Mouse (Mus musculus) limb, embryonic 14.5 days (tissue): ENCODE measurements around the gene Fam69a. TPM values are rescaled to one million over a fixed set of nuclear protein-coding genes. Genes with fewer than 3 reads are reported as not detected.

Experiments
- ATAC-seq: fragments of 200-750 bp; cut with Nextera tagmentation; 2 replicates; pipeline ENCODE4 v1.8.0; 2017; ENCODE audit warnings: low read depth, moderate number of reproducible peaks, moderate TSS enrichment; ENCODE audit not compliant: low FRiP score
- DNase-seq: peaks from one replicate; pipeline ENCODE4 v3.0.0-alpha.2; 2015; ENCODE audit warnings: low spot score
- H3K27ac ChIP-seq: fragments of 300-500 bp; sonication (generic); replicated peaks from 2 replicates; pipeline ENCODE4 v1.5.1; 2014; ENCODE audit warnings: low read depth, mild to moderate bottlenecking, low read length, moderate library complexity, mixed read lengths
- H3K27me3 ChIP-seq: fragments of 300-500 bp; sonication (generic); 2 replicates; pipeline ENCODE4 v1.6.1; 2014; ENCODE audit warnings: low read length, mixed read lengths; ENCODE audit not compliant: control insufficient read depth, insufficient read depth
- H3K36me3 ChIP-seq: fragments of 300-500 bp; sonication (generic); 2 replicates; pipeline ENCODE4 v1.6.1; 2014; ENCODE audit warnings: mild to moderate bottlenecking, low read length, moderate library complexity, mixed read lengths; ENCODE audit not compliant: control insufficient read depth, insufficient read depth
- H3K4me1 ChIP-seq: fragments of 300-500 bp; sonication (generic); 2 replicates; pipeline ENCODE4 v1.6.1; 2014; ENCODE audit warnings: antibody characterized with exemption, low read length, mixed read lengths; ENCODE audit not compliant: control insufficient read depth, insufficient read depth
- H3K4me2 ChIP-seq: fragments of 300-500 bp; sonication (generic); replicated peaks from 2 replicates; pipeline ENCODE4 v1.6.1; 2014; ENCODE audit warnings: low read depth, mild to moderate bottlenecking, low read length, moderate library complexity; ENCODE audit not compliant: severe bottlenecking
- H3K4me3 ChIP-seq: fragments of 300-500 bp; sonication (generic); replicated peaks from 2 replicates; pipeline ENCODE4 v1.5.1; 2014; ENCODE audit warnings: low read length
- H3K9ac ChIP-seq: fragments of 300-500 bp; sonication (generic); 2 replicates; pipeline ENCODE4 v1.6.1; 2014; ENCODE audit warnings: mild to moderate bottlenecking, low read depth, low read length, moderate library complexity; ENCODE audit not compliant: severe bottlenecking
- H3K9me3 ChIP-seq: fragments of 300-500 bp; sonication (generic); 2 replicates; pipeline ENCODE4 v1.6.1; 2016; ENCODE audit warnings: low read length; ENCODE audit not compliant: control insufficient read depth
- POLR2A ChIP-seq: fragments of 200-500 bp; IDR thresholded peaks from 2 replicates; pipeline ENCODE4 v1.8.0; 2012; ENCODE audit warnings: inconsistent platforms, mild to moderate bottlenecking, moderate library complexity, borderline replicate concordance; ENCODE audit not compliant: insufficient read depth, insufficient read length; ENCODE audit errors: extremely low read depth
- WGBS: fragments of 180-500 bp; shearing (Covaris S2); extraction: QIAGEN DNeasy Blood & Tissue Kit; methylation state at CpG from one replicate; pipeline ENCODE4 v1.1.7; 2014; 5-methylcytosine and 5-hydroxymethylcytosine counted together
- polyA plus RNA-seq, 2 experiments: library from polyadenylated mRNA; depleted of rRNA in 1 of 2; stranded (reverse) in 1 of 2; unstranded in 1 of 2; fragments of >200 nt; fragmentation: Nextera tagmentation in 1 of 2; extraction: Ambion mirVana in 1 of 2; gene quantifications; 2 replicates each; pipeline versions ENCODE4 v1.2.1 to v1.2.3; 2012 to 2014

Fam69a gene
- polyA plus RNA-seq, 2 experiments = 8.9 to 30.1 TPM

DNA sequence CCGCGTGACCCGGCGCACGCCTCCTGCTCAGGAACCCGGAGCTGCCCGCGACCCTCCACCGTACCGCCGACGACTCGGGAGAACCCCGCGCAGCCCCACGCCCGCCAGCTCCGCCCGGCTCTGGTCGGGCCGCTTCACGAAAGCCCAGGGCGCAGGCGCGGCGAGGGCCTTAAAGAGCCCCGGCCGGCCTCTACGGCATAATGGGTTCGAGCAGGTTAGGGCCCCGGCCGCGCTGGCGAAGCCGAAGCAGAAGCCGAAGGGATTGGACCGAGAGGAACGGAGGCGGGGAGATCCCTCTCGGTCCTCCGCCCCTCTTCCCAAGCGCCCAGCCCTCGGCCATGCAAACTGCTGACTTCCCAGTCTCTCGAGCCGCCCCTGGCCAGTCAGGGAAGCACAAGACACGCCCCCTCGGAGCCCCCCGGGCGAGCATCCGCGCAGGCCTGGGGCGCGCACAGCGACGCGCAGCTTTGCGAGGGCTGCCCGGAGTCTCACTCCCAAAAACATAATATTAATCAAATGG lies 117.9 kb downstream of the Fam69a start:
- peak; percentile 97 for DNase-seq
- Histone ChIP-seq H3K9me3 (no peaks in the 10 kb centered on the region), H3K27ac (peak overlapping the region; percentile 96), H3K4me1 (peaks cover 8% of the 10 kb centered on the region; the same call in 1 of the 2 replicates), H3K4me3 (peak overlapping the region; percentile 84), H3K27me3 (no peaks in the 10 kb centered on the region), H3K9ac (peak overlapping the region; percentile 93), H3K36me3 (no peaks in the 10 kb centered on the region), H3K4me2 (peak overlapping the region; percentile 43)
- 0 out of 2 replicates have a peak, but pooled peaks have one; percentile 79 for TF ChIP-seq POLR2A
- under 1% methylated on average over 47 of the region's 58 CpGs for WGBS
- ATAC-seq = peak; percentile 98

DNA sequence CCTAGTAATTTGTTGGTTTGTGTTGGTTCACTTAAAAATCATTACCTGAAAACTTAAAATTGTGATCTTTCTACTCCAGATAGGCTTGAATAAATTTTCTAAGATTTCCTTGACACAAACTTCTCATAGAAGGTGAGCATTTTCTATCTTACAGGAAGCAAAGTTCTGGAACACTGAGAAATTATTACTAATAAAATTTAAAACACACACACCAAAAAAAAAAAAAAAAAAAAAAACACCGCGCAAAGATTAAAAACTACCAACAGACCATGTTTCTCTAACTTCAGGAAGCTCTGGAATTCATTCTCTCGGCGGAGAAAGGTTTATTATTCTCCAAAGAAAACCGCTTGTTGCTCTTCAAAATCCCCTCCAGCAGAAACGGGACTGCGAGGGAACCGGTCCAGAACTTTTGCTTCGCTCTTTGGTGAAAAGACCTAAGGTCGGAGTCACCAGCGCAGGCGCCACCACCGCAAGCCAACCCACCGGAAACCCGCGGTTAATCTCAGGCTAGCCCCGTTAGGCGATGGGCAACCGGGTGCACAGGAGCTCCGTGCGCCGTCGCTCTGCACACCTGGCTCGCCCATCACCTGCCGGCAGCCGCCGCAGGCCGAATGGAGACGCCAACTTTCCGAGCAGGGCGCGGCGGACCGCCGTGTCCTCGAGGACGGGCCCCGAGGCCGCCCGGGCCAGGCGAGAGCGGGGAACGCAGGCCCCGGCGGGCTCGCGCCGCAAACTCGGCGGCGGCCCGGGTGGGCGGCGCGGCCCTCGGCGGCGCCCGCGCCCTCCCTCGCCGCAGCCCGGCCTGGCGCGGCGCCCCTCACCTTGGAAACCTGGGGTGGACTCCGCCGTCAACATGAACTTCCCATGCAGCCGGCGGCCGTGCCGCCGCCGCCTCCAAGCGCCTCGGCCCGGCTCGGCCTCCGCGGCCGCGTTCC lies 118.6 kb downstream of the Fam69a start:
- no peaks in the 10 kb centered on the region for H3K27me3 ChIP-seq
- H3K4me1 ChIP-seq = peaks cover 8% of the 10 kb centered on the region; the same call in 1 of the 2 replicates
- ATAC-seq (peak; percentile 70; the same call in 1 of the 2 replicates), DNase-seq (peak; percentile 54)
- peak overlapping the region; percentile 84 for H3K4me3 ChIP-seq
- TF ChIP-seq POLR2A = no peak
- peak overlapping the region; percentile 93 for H3K9ac ChIP-seq
- peak overlapping the region; percentile 43 for H3K4me2 ChIP-seq
- no peaks in the 10 kb centered on the region for H3K9me3 ChIP-seq
- H3K27ac ChIP-seq = peak overlapping the region; percentile 96
- under 1% methylated on average over 65 of the region's 82 CpGs for WGBS
- H3K36me3 ChIP-seq = no peaks in the 10 kb centered on the region

DNA sequence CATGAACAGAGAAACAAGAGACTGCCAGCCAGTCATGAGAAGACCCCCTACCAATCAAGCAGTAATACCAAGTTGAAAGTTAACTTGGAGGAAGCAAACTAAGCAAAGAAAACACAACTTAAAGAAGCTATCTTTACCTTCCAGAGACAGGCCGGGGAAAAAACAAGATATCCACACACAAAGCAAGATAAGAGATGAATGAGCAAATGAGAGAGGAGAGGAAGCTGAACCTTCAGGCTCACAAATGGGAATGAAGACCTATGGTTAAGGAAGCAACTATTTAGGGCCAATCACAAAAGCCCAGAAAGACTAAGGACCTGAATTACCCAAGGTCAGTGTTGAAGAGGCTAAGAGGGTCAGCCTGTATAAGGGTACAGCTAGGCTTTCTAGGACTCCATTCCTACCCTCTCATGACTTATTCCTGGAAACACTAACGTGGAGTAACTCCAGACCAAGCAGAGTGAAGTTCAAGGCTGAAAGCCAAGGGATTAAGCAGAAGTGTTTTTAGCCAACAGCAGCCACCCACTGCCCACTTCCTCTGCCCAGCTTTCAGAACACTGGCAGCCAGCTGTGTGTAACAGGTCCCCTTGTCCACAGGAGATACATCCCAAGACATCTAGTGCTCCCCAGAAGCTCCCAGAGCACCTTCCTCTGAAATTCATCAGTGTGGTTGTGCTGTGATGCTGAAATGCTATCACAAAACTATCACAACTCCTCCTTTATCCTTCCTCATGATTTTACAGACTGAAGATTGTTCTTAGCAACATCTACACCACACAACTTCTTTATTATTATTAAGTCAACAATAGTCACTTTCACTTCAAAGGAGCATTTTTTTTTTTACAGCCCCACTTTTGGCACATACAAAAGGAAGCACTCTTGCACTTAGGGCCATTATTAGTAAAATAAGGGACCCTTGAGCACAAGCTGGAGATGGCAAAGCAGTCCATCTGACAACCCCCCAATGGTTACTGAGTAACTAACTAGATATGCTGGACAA lies 120.5 kb downstream of the Fam69a start:
- peaks cover 8% of the 10 kb centered on the region; the same call in 1 of the 2 replicates for H3K4me1 ChIP-seq
- H3K4me2 ChIP-seq = no peak overlapping the region
- ATAC-seq (no peak), DNase-seq (no peak)
- no peaks in the 10 kb centered on the region for H3K27me3 ChIP-seq
- H3K9me3 ChIP-seq = no peaks in the 10 kb centered on the region
- 69% methylated on average over 2 of the region's 2 CpGs for WGBS
- H3K4me3 ChIP-seq = no peak overlapping the region
- H3K36me3 ChIP-seq = no peaks in the 10 kb centered on the region
- H3K9ac ChIP-seq = no peak overlapping the region
- no peak overlapping the region for H3K27ac ChIP-seq
- no peak for TF ChIP-seq POLR2A

DNA sequence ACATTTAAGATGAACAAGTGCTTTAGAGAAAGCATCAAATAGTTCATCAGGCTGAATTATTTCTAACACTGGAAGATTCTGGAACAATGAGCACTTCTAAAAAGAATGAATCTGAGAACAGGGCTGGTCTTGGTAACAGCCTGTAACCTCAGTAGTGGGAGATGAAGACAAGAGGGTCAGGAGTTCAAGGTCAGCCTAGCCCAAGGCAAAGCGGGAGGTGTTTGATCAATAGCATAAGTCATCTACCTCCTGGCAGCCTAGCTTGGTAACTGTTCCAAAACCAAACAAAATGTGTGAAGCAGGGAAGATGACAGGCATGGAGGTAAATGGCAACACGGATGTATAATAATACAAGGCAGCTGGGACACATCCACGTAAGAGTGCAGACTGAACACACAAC lies 122.9 kb downstream of the Fam69a start:
- H3K4me2 ChIP-seq = no peak overlapping the region
- no peaks in the 10 kb centered on the region for H3K27me3 ChIP-seq
- H3K4me3 ChIP-seq = no peak overlapping the region
- no peaks in the 10 kb centered on the region for H3K9me3 ChIP-seq
- H3K36me3 ChIP-seq = no peaks in the 10 kb centered on the region
- DNase-seq (no peak), ATAC-seq (no peak)
- no peak overlapping the region for H3K9ac ChIP-seq
- peaks cover 8% of the 10 kb centered on the region; the same call in 1 of the 2 replicates for H3K4me1 ChIP-seq
- TF ChIP-seq POLR2A = no peak
- WGBS = 83% methylated on average over 3 of the region's 3 CpGs
- H3K27ac ChIP-seq = no peak overlapping the region
